Mouse (Mus musculus) adipose tissue, adult 10 weeks (tissue): ENCODE results near the gene Klhl8. TPM values are rescaled to one million over a fixed set of nuclear protein-coding genes. Genes with fewer than 3 reads are reported as not detected.

Experiments
- polyA plus RNA-seq: library from polyadenylated mRNA; stranded (reverse); fragments of 350-450 nt; fragmentation: Illumina TruSeq; extraction: RNeasy Lipid Tissue Mini Kit (QIAGEN cat#74804); gene quantifications from one replicate; pipeline ENCODE4 v1.2.3, GENCODE M21; 2014; ENCODE audit warnings: low read depth, low replicate concordance

Klhl8 gene
- 6.1 TPM for polyA plus RNA-seq

DNA sequence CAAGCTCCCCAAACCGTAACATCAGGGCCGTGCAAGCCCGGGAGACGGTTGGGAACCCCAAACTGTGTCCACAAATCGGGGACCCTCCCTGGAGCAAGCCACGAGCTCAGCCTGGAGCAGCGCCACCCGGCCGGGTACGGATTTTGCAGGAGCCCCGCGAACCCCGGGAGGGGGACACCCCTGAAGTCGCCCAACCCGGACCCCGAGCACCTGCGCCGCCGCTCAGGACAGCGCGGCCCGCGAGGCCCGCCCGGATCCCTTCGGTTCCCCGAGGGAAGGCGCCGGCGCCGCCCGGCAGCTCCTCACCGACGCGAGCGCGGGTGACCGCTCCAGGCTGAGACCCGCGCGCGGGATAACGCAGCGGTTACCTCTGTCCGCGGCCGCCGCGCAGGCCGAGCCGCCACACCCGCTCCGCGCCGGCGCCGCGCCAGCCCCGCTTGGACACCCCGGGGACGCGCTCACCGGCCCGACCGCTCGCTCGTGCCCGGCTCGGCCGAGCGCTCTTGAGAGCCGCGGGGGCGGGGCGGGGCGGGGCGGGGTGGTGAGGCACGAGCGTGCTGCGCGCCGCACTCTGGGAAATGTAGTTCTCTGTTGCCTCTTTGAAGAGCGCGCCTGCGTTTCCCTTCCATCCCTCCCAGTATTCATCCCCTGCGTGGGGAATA, at the start of gene Klhl8:
Gene Klhl8, minus strand, starts transcription at position 512 of the 662 bp plus-strand sequence.

Other genes with a start within 250 kb of the Klhl8 start
- 39.1 TPM for gene Aff1, start 218.9 kb downstream of the Klhl8 start, polyA plus RNA-seq
- gene Hsd17b13, start 66.2 kb upstream of the Klhl8 start, polyA plus RNA-seq = not detected
- gene Hsd17b11, start 110.7 kb upstream of the Klhl8 start, polyA plus RNA-seq = 60.2 TPM
- gene Nudt9, start 135.0 kb upstream of the Klhl8 start, polyA plus RNA-seq = 57.1 TPM
- gene Gm17660, start 166.3 kb upstream of the Klhl8 start, polyA plus RNA-seq = not detected
- gene Sparcl1, start 202.5 kb upstream of the Klhl8 start, polyA plus RNA-seq = 169 TPM